Mouse (Mus musculus) heart, adult 2 months (tissue): Measurements from ENCODE around the gene Sesn2.

ENCODE experiments used
- CTCF ChIP-seq: fragments of 200-600 bp; IDR thresholded peaks from 2 replicates; pipeline ENCODE4 v1.8.1; 2022; ENCODE audit warnings: antibody characterized with exemption, mild to moderate bottlenecking, moderate library complexity
- EP300 ChIP-seq: fragments of 200-500 bp; IDR thresholded peaks from 2 replicates; pipeline ENCODE4 v1.6.1; 2011; ENCODE audit warnings: low read depth, low read length, control low read depth; ENCODE audit not compliant: insufficient read depth
- POLR2A ChIP-seq: fragments of 200-500 bp; IDR thresholded peaks from 2 replicates; pipeline ENCODE4 v1.6.1; 2011; ENCODE audit warnings: mild to moderate bottlenecking, low read depth, low read length, control low read depth; ENCODE audit not compliant: insufficient read depth

- TF ChIP-seq CTCF (no peak), EP300 (no peak), POLR2A (no peak)
Observed at GRCm38 (mm10) chr4:132509621-132510296, 542 bp downstream of the Sesn2 start.
